Mouse (Mus musculus): ENCODE measurements around the gene Vmn1r213. TPM values are rescaled to one million over a fixed set of nuclear protein-coding genes. Genes with fewer than 3 reads are reported as not detected.

The Vmn1r213 gene
- not detected in 2 replicates for polyA plus RNA-seq (2012; rRNA removed)

- TF ChIP-seq CTCF (IDR thresholded peaks at IDR 0.05; ENCODE audit: extremely low read depth, insufficient read depth, insufficient read length, insufficient replicate concordance), result no peak
- no peak for TF ChIP-seq POLR2A (IDR thresholded peaks at IDR 0.05; ENCODE audit: low read depth, low read length)
- DNase-seq (ENCODE audit: low read depth in 1 of 2, low spot score in 2 of 2), result no peak
- H3K4me1 ChIP-seq (ENCODE audit: control insufficient read depth, insufficient read depth, insufficient read length), result no peaks in the 10 kb centered on the region
- no peak within 1 kb of the TSS for H3K4me3 ChIP-seq (ENCODE audit: extremely low read depth, insufficient read depth, insufficient read length)
- no peaks in the 10 kb centered on the region for H3K36me3 ChIP-seq (ENCODE audit: control insufficient read depth, insufficient read depth, low read length)
- H3K27ac ChIP-seq (ENCODE audit: insufficient read depth, low read length), result no peak within 1 kb of the TSS
- no peaks in the 10 kb centered on the region for H3K27me3 ChIP-seq (ENCODE audit: control insufficient read depth, insufficient read depth, low read length)
- 59% methylated on average over 1 of the region's 1 CpGs for WGBS
Observed at GRCm38 (mm10) chr13:23007356-23007755, at the start of gene Vmn1r213. Gene Vmn1r213 (plus strand): TSS chr13:23007656.

GRCm38 (mm10) chr13:22990214-22990891 lies 17.1 kb upstream of the Vmn1r213 start:
- Histone ChIP-seq H3K4me3 (ENCODE audit: extremely low read depth, insufficient read depth, insufficient read length) (no peak overlapping the region), H3K27ac (ENCODE audit: insufficient read depth, low read length) (no peak overlapping the region), H3K4me1 (ENCODE audit: control insufficient read depth, insufficient read depth, insufficient read length) (no peaks in the 10 kb centered on the region), H3K36me3 (ENCODE audit: control insufficient read depth, insufficient read depth, low read length) (no peaks in the 10 kb centered on the region), H3K27me3 (ENCODE audit: control insufficient read depth, insufficient read depth, low read length) (no peaks in the 10 kb centered on the region)
- TF ChIP-seq CTCF (IDR thresholded peaks at IDR 0.05; ENCODE audit: extremely low read depth, insufficient read depth, insufficient read length, insufficient replicate concordance) (no peak), POLR2A (IDR thresholded peaks at IDR 0.05; ENCODE audit: low read depth, low read length) (no peak)
- no peak for DNase-seq (ENCODE audit: low read depth in 1 of 2, low spot score in 2 of 2)
- WGBS, result 81% methylated on average over 11 of the region's 11 CpGs

- H3K27me3 ChIP-seq (ENCODE audit: control insufficient read depth, insufficient read depth, low read length), result no peaks in the 10 kb centered on the region
- H3K4me3 ChIP-seq (ENCODE audit: extremely low read depth, insufficient read depth, insufficient read length), result no peak overlapping the region
- 63% methylated on average over 1 of the region's 1 CpGs for WGBS
- H3K4me1 ChIP-seq (ENCODE audit: control insufficient read depth, insufficient read depth, insufficient read length), result no peaks in the 10 kb centered on the region
- H3K36me3 ChIP-seq (ENCODE audit: control insufficient read depth, insufficient read depth, low read length), result no peaks in the 10 kb centered on the region
- DNase-seq (ENCODE audit: low read depth in 1 of 2, low spot score in 2 of 2), result no peak
- no peak overlapping the region for H3K27ac ChIP-seq (ENCODE audit: insufficient read depth, low read length)
- TF ChIP-seq POLR2A (IDR thresholded peaks at IDR 0.05; ENCODE audit: low read depth, low read length), result no peak
Observed at GRCm38 (mm10) chr13:22992178-22992700, 15.2 kb upstream of the Vmn1r213 start.

- no peak for DNase-seq (ENCODE audit: low read depth in 1 of 2, low spot score in 2 of 2)
- no peak for TF ChIP-seq POLR2A (IDR thresholded peaks at IDR 0.05; ENCODE audit: low read depth, low read length)
- TF ChIP-seq CTCF (IDR thresholded peaks at IDR 0.05; ENCODE audit: extremely low read depth, insufficient read depth, insufficient read length, insufficient replicate concordance), result no peak
- no peaks in the 10 kb centered on the region for H3K27me3 ChIP-seq (ENCODE audit: control insufficient read depth, insufficient read depth, low read length)
- H3K27ac ChIP-seq (ENCODE audit: insufficient read depth, low read length), result no peak overlapping the region
- H3K4me1 ChIP-seq (ENCODE audit: control insufficient read depth, insufficient read depth, insufficient read length), result no peaks in the 10 kb centered on the region
- 78% methylated on average over 2 of the region's 2 CpGs for WGBS
- no peaks in the 10 kb centered on the region for H3K36me3 ChIP-seq (ENCODE audit: control insufficient read depth, insufficient read depth, low read length)
- no peak overlapping the region for H3K4me3 ChIP-seq (ENCODE audit: extremely low read depth, insufficient read depth, insufficient read length)
Observed at GRCm38 (mm10) chr13:22992721-22993120, 14.7 kb upstream of the Vmn1r213 start.

GRCm38 (mm10) chr13:23018158-23018557 lies 10.7 kb downstream of the Vmn1r213 start:
- H3K4me3 ChIP-seq (ENCODE audit: extremely low read depth, insufficient read depth, insufficient read length), result no peak overlapping the region
- no peaks in the 10 kb centered on the region for H3K36me3 ChIP-seq (ENCODE audit: control insufficient read depth, insufficient read depth, low read length)
- H3K4me1 ChIP-seq (ENCODE audit: control insufficient read depth, insufficient read depth, insufficient read length), result no peaks in the 10 kb centered on the region
- no peaks in the 10 kb centered on the region for H3K27me3 ChIP-seq (ENCODE audit: control insufficient read depth, insufficient read depth, low read length)
- no peak overlapping the region for H3K27ac ChIP-seq (ENCODE audit: insufficient read depth, low read length)
- no peak for TF ChIP-seq POLR2A (IDR thresholded peaks at IDR 0.05; ENCODE audit: low read depth, low read length)
- no peak for TF ChIP-seq CTCF (IDR thresholded peaks at IDR 0.05; ENCODE audit: extremely low read depth, insufficient read depth, insufficient read length, insufficient replicate concordance)
- DNase-seq (ENCODE audit: low read depth in 1 of 2, low spot score in 2 of 2), result no peak

- Histone ChIP-seq H3K4me3 (ENCODE audit: extremely low read depth, insufficient read depth, insufficient read length) (no peak overlapping the region), H3K4me1 (ENCODE audit: control insufficient read depth, insufficient read depth, insufficient read length) (no peaks in the 10 kb centered on the region), H3K27me3 (ENCODE audit: control insufficient read depth, insufficient read depth, low read length) (no peaks in the 10 kb centered on the region), H3K36me3 (ENCODE audit: control insufficient read depth, insufficient read depth, low read length) (no peaks in the 10 kb centered on the region), H3K27ac (ENCODE audit: insufficient read depth, low read length) (no peak overlapping the region)
- no peak for DNase-seq (ENCODE audit: low read depth in 1 of 2, low spot score in 2 of 2)
- TF ChIP-seq CTCF (IDR thresholded peaks at IDR 0.05; ENCODE audit: extremely low read depth, insufficient read depth, insufficient read length, insufficient replicate concordance), result no peak
- TF ChIP-seq POLR2A (IDR thresholded peaks at IDR 0.05; ENCODE audit: low read depth, low read length), result no peak
Observed at GRCm38 (mm10) chr13:23024812-23025211, 17.4 kb downstream of the Vmn1r213 start.

GRCm38 (mm10) chr13:23030118-23030517 lies 22.7 kb downstream of the Vmn1r213 start, which contains the start of gene Vmn1r214:
Gene Vmn1r214 (plus strand): TSS chr13:23030418.
- Histone ChIP-seq H3K27me3 (ENCODE audit: control insufficient read depth, insufficient read depth, low read length) (no peaks in the 10 kb centered on the region), H3K27ac (ENCODE audit: insufficient read depth, low read length) (no peak within 1 kb of the TSS), H3K4me1 (ENCODE audit: control insufficient read depth, insufficient read depth, insufficient read length) (no peaks in the 10 kb centered on the region), H3K36me3 (ENCODE audit: control insufficient read depth, insufficient read depth, low read length) (no peaks in the 10 kb centered on the region), H3K4me3 (ENCODE audit: extremely low read depth, insufficient read depth, insufficient read length) (no peak within 1 kb of the TSS)
- 86% methylated on average over 3 of the region's 3 CpGs for WGBS
- DNase-seq (ENCODE audit: low read depth in 1 of 2, low spot score in 2 of 2), result no peak
- TF ChIP-seq CTCF (IDR thresholded peaks at IDR 0.05; ENCODE audit: extremely low read depth, insufficient read depth, insufficient read length, insufficient replicate concordance) (no peak), POLR2A (IDR thresholded peaks at IDR 0.05; ENCODE audit: low read depth, low read length) (no peak)

All from spleen, adult 2 months (tissue).